11 mouse cellular contexts compared by ENCODE assay signal in genomic region chr15:99847207-99847881, GRCm38 (mm10). TPM values are rescaled to one million over a fixed set of nuclear protein-coding genes. Genes with fewer than 3 reads are reported as not detected.
DNase-seq lines count a peak whose midpoint lies in the region; ATAC-seq and TF ChIP-seq lines count a peak whose summit lies in the region.
"Had no signal": no experiment of that assay in that cellular context is flagged by ENCODE, and none has a peak within 500 bp of the region (broad histone marks: within the 10 kb centered on the region; RNA-seq: fewer than 3 reads in every experiment).

No protein-coding gene starts in this region.

- no peaks in the 10 kb centered on the region for H3K27me3 ChIP-seq in kidney, adult 2 months (replicated peaks; ENCODE audit: control insufficient read depth, insufficient read depth, low read length)
- H3K27me3 ChIP-seq in embryonic facial prominence, embryonic 15.5 days = no peaks in the 10 kb centered on the region
- no peaks in the 10 kb centered on the region for H3K27me3 ChIP-seq in limb, embryonic 13.5 days

- WGBS in kidney, adult 2 months = 36% methylated on average over 13 of the region's 13 CpGs
- WGBS in embryonic facial prominence, embryonic 15.5 days = 52% methylated on average over 13 of the region's 13 CpGs
- WGBS in limb, embryonic 13.5 days = 44% methylated on average over 13 of the region's 13 CpGs

- peaks cover 22% of the 10 kb centered on the region; the same call in 1 of the 2 replicates for H3K4me1 ChIP-seq in kidney, adult 2 months (ENCODE audit: control insufficient read depth, insufficient read depth, low read length)
- peaks cover 15% of the 10 kb centered on the region for H3K4me1 ChIP-seq in embryonic facial prominence, embryonic 15.5 days
- peaks cover 18% of the 10 kb centered on the region for H3K4me1 ChIP-seq in limb, embryonic 13.5 days

- no peak for TF ChIP-seq POLR2A in kidney, adult 2 months (IDR thresholded peaks at IDR 0.05; ENCODE audit: low read depth, low read length)

- no peak for ATAC-seq in embryonic facial prominence, embryonic 15.5 days (ENCODE audit: insufficient number of reproducible peaks, low FRiP score, low TSS enrichment, low read depth)
- ATAC-seq in limb, embryonic 13.5 days (ENCODE audit: low FRiP score, low read depth) = no peak
- no peak for ATAC-seq in inflammation-experienced regulatory T-cells, adult 6 months

- H3K4me3 ChIP-seq in kidney, adult 2 months (ENCODE audit: insufficient read depth, low read depth, low read length) = no peak overlapping the region
- H3K4me3 ChIP-seq in embryonic facial prominence, embryonic 15.5 days (replicated peaks) = no peak overlapping the region
- H3K4me3 ChIP-seq in limb, embryonic 13.5 days = no peak overlapping the region

- no peaks in the 10 kb centered on the region for H3K36me3 ChIP-seq in kidney, adult 2 months (ENCODE audit: control insufficient read depth, insufficient read depth, low read length)
- no peaks in the 10 kb centered on the region for H3K36me3 ChIP-seq in embryonic facial prominence, embryonic 15.5 days
- H3K36me3 ChIP-seq in limb, embryonic 13.5 days = no peaks in the 10 kb centered on the region

- no peak overlapping the region for H3K9ac ChIP-seq in embryonic facial prominence, embryonic 15.5 days
- H3K9ac ChIP-seq in limb, embryonic 13.5 days = no peak overlapping the region

- peak; percentile 61 for DNase-seq in kidney, adult 2 months
- no peak for DNase-seq in kidney, adult 11 months
- peak; percentile 67 for DNase-seq in 416B (ENCODE audit: low read depth)
- DNase-seq in cerebellum, postnatal 36 days = no peak
- DNase-seq in testis, postnatal 10 days (ENCODE audit: low spot score) = no peak
- DNase-seq: adrenal gland, postnatal 10 days; cerebellum, adult 9-10 months; thymus, postnatal 4 days had no signal

- H3K27ac ChIP-seq in kidney, adult 2 months (ENCODE audit: insufficient read depth, low read depth, low read length) = peak overlapping the region; percentile 52; the same call in 1 of the 2 replicates
- peak overlapping the region; percentile 82 for H3K27ac ChIP-seq in embryonic facial prominence, embryonic 15.5 days (replicated peaks)
- H3K27ac ChIP-seq in limb, embryonic 13.5 days = peak overlapping the region; percentile 17; the same call in 1 of the 2 replicates

- no peaks in the 10 kb centered on the region for H3K9me3 ChIP-seq in embryonic facial prominence, embryonic 15.5 days (replicated peaks)
- no peaks in the 10 kb centered on the region for H3K9me3 ChIP-seq in limb, embryonic 13.5 days

- no peak overlapping the region for H3K4me2 ChIP-seq in embryonic facial prominence, embryonic 15.5 days (replicated peaks)
- 0 out of 2 replicates have a peak overlapping the region, but pooled peaks have one; percentile 25 for H3K4me2 ChIP-seq in limb, embryonic 13.5 days (replicated peaks)

- TF ChIP-seq CTCF in kidney, adult 2 months (conservative IDR thresholded peaks at IDR 0.05; ENCODE audit: insufficient read depth, insufficient read length, low read depth, low read length) = no peak

RNA-seq across cellular contexts. Expression of gene Lima1, which starts 27.9 kb away (rescaled TPM):
- 29.9 and 32.7 TPM in 2 replicates for polyA plus RNA-seq in kidney, adult 2 months (2012; rRNA removed)
- 87.1 and 90.8 TPM in 2 replicates for polyA plus RNA-seq in embryonic facial prominence, embryonic 15.5 days (2015; fragmentation: Nextera tagmentation; extraction: Ambion mirVana)
- 88.8 and 101 TPM in 2 replicates for polyA plus RNA-seq in limb, embryonic 13.5 days (2015; fragmentation: Nextera tagmentation; extraction: Ambion mirVana)
- 1 to 10 TPM; 2.2 to 2.9 (median 2.3) TPM for polyA plus RNA-seq in inflammation-experienced regulatory T-cells, adult 6 months (2017; shearing (Covaris generic))

Comparison
In these comparisons a context has a peak if more than half of its experiments do, and no peak if none do; other contexts are left out.
1. DNase-seq: peak in kidney, adult 2 months (single experiment) and 416B (single experiment); none in kidney, adult 11 months (single experiment), cerebellum, postnatal 36 days (0 of 2) and testis, postnatal 10 days (single experiment).
2. H3K27ac ChIP-seq: peak in every context shown above with its lines; median percentile 82 in embryonic facial prominence, embryonic 15.5 days; 52 in kidney, adult 2 months; 17 in limb, embryonic 13.5 days.